Mouse (Mus musculus): ENCODE measurements at regions not wholly inside any gene's neighbourhood (a gene's known extent, or its start where the extent isn't known, plus 50 kb on each side); places are given as distances from the start of the nearest gene placed in this dataset.
A peak's percentile ranks its signal among the peaks of the same experiment; 100 is the strongest.

DNA sequence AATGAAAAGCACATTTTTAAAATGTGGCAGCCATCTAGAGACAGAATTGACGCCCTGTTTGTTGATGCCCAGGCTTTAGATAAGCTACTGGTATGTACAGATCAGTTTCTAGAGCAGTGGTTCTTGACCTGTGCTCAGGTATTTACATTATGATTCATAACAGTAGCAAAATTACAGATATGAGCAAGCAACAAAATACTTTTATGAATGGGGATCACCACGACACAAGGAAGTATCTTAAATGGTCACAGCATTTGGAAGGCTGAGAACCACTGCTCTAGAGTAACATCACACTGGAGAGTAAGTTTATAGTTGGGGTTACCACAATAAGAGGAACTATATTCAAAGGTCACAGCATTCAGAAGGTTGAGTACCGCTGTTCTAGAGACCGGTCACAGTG, 66.3 kb upstream of the Dgkg start:
- no peaks in the 10 kb centered on the region for H3K9me3 ChIP-seq (replicated peaks; ENCODE audit: control insufficient read depth, low read length)
- ATAC-seq (no peak), DNase-seq (ENCODE audit: low spot score) (no peak)
- H3K4me3 ChIP-seq (ENCODE audit: low read depth, low read length), result no peak overlapping the region
- no peak overlapping the region for H3K9ac ChIP-seq (ENCODE audit: low read length)
- H3K4me2 ChIP-seq (ENCODE audit: low read length), result no peak overlapping the region
- no peaks in the 10 kb centered on the region for H3K27me3 ChIP-seq (replicated peaks; ENCODE audit: control insufficient read depth, insufficient read depth, low read length)
- H3K4me1 ChIP-seq (ENCODE audit: control insufficient read depth, insufficient read depth, low read length), result no peaks in the 10 kb centered on the region
- H3K36me3 ChIP-seq (ENCODE audit: control insufficient read depth, insufficient read depth, low read length), result no peaks in the 10 kb centered on the region
- no peak overlapping the region for H3K27ac ChIP-seq (ENCODE audit: low read depth, low read length)
- 95% methylated on average over 4 of the region's 4 CpGs for WGBS

DNA sequence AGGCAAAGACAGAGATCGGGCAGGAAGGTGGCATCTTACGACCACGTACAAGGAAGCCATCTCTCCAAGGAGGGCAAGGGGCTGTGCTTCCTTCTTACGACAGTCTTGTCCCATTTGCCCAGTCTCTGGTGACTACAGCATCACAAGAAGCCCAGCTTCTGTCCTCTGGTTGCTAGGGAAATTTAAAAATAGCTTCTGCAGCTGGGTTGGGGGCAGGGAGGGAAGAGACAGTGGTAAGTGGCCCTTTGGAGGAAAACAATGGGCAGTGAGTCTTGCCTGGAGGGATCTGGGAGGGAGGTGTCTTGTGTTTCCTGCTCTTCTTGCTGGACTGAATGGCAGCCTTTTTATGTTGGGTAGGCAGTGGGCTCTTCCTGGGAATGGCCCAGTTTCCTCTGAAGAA, 62.8 kb upstream of the Dgkg start:
- Histone ChIP-seq H3K4me3 (ENCODE audit: low read depth, low read length) (no peak overlapping the region), H3K9me3 (replicated peaks; ENCODE audit: control insufficient read depth, low read length) (no peaks in the 10 kb centered on the region), H3K4me1 (ENCODE audit: control insufficient read depth, insufficient read depth, low read length) (no peaks in the 10 kb centered on the region), H3K36me3 (ENCODE audit: control insufficient read depth, insufficient read depth, low read length) (no peaks in the 10 kb centered on the region), H3K27me3 (replicated peaks; ENCODE audit: control insufficient read depth, insufficient read depth, low read length) (no peaks in the 10 kb centered on the region), H3K27ac (ENCODE audit: low read depth, low read length) (no peak overlapping the region), H3K9ac (ENCODE audit: low read length) (no peak overlapping the region), H3K4me2 (ENCODE audit: low read length) (no peak overlapping the region)
- 79% methylated on average over 4 of the region's 4 CpGs for WGBS
- peak; percentile 12 for DNase-seq (ENCODE audit: low spot score)
- no peak for ATAC-seq

DNA sequence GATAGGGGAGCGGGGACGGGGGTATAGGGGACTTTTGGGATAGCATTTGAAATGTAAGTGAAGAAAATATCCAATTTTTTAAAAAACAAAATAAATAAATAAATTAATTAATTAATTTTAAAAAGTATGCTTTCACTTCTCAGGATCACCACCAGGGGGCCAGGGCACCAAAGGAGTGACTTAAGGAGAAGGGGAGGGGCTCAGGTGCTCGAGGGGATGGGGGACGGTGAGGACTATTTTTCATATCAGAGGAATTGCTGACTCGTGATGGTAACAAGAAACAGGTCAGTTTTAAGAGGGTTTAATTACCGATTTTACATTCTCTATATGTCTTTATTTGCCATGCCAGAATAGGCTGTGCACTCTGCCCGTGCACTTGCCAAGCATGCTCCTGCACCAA, 62.3 kb upstream of the Dgkg start:
- no peak for ATAC-seq
- 57% methylated on average over 7 of the region's 7 CpGs for WGBS
- peak; percentile 21 for DNase-seq (ENCODE audit: low spot score)

DNA sequence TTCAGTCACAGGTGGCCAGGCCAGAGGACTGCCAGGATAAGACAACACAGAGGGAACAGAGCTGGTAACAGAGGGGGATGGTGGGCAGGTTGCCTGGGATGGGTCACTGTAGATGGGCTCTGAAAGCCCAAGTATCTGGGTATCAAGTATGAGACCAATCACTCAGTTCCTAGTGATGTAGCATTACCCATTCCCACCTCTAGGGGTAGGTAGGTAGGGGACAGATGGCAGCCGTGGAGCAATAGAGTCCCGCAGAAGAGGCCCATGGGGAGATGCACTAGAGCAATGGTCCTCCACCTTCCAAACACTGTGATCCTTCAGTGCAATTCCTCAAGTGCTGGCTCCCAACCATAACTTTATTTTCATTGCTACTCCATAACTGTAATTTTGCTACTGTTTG, 60.4 kb upstream of the Dgkg start:
- H3K27me3 ChIP-seq (replicated peaks; ENCODE audit: control insufficient read depth, insufficient read depth, low read length), result no peaks in the 10 kb centered on the region
- no peaks in the 10 kb centered on the region for H3K9me3 ChIP-seq (replicated peaks; ENCODE audit: control insufficient read depth, low read length)
- H3K4me1 ChIP-seq (ENCODE audit: control insufficient read depth, insufficient read depth, low read length), result no peaks in the 10 kb centered on the region
- H3K27ac ChIP-seq (ENCODE audit: low read depth, low read length), result no peak overlapping the region
- no peak overlapping the region for H3K9ac ChIP-seq (ENCODE audit: low read length)
- WGBS, result 55% methylated on average over 2 of the region's 2 CpGs
- H3K36me3 ChIP-seq (ENCODE audit: control insufficient read depth, insufficient read depth, low read length), result no peaks in the 10 kb centered on the region
- no peak overlapping the region for H3K4me2 ChIP-seq (ENCODE audit: low read length)
- no peak for ATAC-seq
- DNase-seq (ENCODE audit: low spot score), result no peak
- no peak overlapping the region for H3K4me3 ChIP-seq (ENCODE audit: low read depth, low read length)

More for the DNA sequence above, 62.3 kb upstream of the Dgkg start:
- Histone ChIP-seq H3K9ac (ENCODE audit: low read length) (no peak overlapping the region), H3K4me3 (ENCODE audit: low read depth, low read length) (no peak overlapping the region), H3K9me3 (replicated peaks; ENCODE audit: control insufficient read depth, low read length) (no peaks in the 10 kb centered on the region), H3K27ac (ENCODE audit: low read depth, low read length) (no peak overlapping the region), H3K4me2 (ENCODE audit: low read length) (no peak overlapping the region), H3K4me1 (ENCODE audit: control insufficient read depth, insufficient read depth, low read length) (no peaks in the 10 kb centered on the region), H3K27me3 (replicated peaks; ENCODE audit: control insufficient read depth, insufficient read depth, low read length) (no peaks in the 10 kb centered on the region), H3K36me3 (ENCODE audit: control insufficient read depth, insufficient read depth, low read length) (no peaks in the 10 kb centered on the region)

DNA sequence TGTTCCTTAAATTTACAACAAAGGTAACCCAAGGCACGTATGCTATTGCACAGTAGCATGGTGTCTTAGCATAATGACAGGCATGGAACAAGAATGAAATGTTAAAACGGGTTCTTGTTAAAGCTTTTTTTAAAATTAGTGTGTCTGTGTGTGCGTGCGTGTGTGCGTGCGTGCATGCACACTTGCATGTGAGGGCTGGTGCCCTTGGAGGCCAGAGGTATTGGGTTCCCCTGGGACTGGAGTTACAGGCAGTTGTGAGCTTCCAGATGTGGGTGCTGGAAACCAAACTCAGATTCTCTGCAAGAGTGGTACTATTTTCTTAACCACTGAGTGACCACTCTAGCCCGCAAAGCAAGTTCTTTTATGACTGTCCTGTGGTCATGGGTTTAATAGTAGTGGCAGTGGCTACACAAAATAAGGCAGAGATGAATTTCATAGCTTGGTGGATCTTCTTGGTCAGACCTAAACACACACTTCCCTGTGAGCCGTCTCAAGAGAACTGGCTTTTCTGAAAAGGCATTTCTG, 59.3 kb upstream of the Dgkg start:
- ATAC-seq (no peak), DNase-seq (ENCODE audit: low spot score) (no peak)
- Histone ChIP-seq H3K36me3 (ENCODE audit: control insufficient read depth, insufficient read depth, low read length) (no peaks in the 10 kb centered on the region), H3K4me1 (ENCODE audit: control insufficient read depth, insufficient read depth, low read length) (no peaks in the 10 kb centered on the region), H3K9me3 (replicated peaks; ENCODE audit: control insufficient read depth, low read length) (no peaks in the 10 kb centered on the region), H3K9ac (ENCODE audit: low read length) (no peak overlapping the region), H3K4me3 (ENCODE audit: low read depth, low read length) (no peak overlapping the region), H3K27me3 (replicated peaks; ENCODE audit: control insufficient read depth, insufficient read depth, low read length) (no peaks in the 10 kb centered on the region), H3K4me2 (ENCODE audit: low read length) (no peak overlapping the region), H3K27ac (ENCODE audit: low read depth, low read length) (no peak overlapping the region)
- WGBS, result 91% methylated on average over 8 of the region's 8 CpGs

DNA sequence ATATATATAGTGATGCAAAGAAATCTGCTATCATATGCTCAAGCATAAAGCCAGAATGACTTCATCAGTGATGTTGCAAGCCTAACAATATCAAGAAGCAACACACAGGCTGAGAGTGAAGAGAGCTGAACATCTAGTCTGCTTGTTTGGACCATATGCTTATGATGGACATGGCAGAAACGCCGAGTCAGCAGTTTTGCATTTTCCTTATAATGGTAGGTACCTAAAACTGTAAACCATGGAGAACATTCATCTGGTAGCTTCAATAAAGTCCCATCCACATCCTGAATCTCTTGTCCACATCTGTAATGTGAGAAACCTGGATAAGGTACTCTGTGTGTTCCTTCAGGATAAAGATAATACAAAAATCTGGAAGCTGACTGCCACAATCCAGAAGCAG, 57.3 kb upstream of the Dgkg start:
- Histone ChIP-seq H3K27ac (ENCODE audit: low read depth, low read length) (no peak overlapping the region), H3K4me3 (ENCODE audit: low read depth, low read length) (no peak overlapping the region), H3K9ac (ENCODE audit: low read length) (no peak overlapping the region), H3K27me3 (replicated peaks; ENCODE audit: control insufficient read depth, insufficient read depth, low read length) (no peaks in the 10 kb centered on the region), H3K36me3 (ENCODE audit: control insufficient read depth, insufficient read depth, low read length) (no peaks in the 10 kb centered on the region), H3K4me2 (ENCODE audit: low read length) (no peak overlapping the region), H3K9me3 (replicated peaks; ENCODE audit: control insufficient read depth, low read length) (no peaks in the 10 kb centered on the region), H3K4me1 (ENCODE audit: control insufficient read depth, insufficient read depth, low read length) (no peaks in the 10 kb centered on the region)
- ATAC-seq (no peak), DNase-seq (ENCODE audit: low spot score) (no peak)
- WGBS, result 95% methylated on average over 2 of the region's 2 CpGs

DNA sequence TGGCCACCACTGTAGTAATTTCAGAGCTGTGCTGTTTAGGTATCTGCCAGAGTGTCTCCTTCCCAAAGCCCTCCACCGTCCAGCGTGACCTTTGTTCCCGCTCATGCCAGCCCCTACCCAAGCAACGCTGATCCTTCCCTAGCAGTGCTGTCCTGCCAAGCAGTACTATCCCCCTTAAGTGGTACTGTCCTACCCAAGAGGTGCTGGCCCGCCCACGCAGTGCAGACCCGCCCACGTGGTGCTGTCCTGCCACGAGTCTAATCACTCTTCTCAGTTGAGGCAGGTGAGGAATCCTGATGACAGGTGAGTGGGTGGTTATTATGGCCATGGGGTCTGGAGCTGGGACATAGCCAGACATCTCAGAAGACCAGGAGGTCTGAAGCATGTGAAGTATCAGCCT, 51.7 kb upstream of the Dgkg start:
- H3K27ac ChIP-seq (ENCODE audit: low read depth, low read length), result no peak overlapping the region
- H3K36me3 ChIP-seq (ENCODE audit: control insufficient read depth, insufficient read depth, low read length), result no peaks in the 10 kb centered on the region
- H3K4me3 ChIP-seq (ENCODE audit: low read depth, low read length), result no peak overlapping the region
- no peak overlapping the region for H3K9ac ChIP-seq (ENCODE audit: low read length)
- WGBS, result 77% methylated on average over 9 of the region's 9 CpGs
- ATAC-seq (no peak), DNase-seq (ENCODE audit: low spot score) (no peak)
- no peak overlapping the region for H3K4me2 ChIP-seq (ENCODE audit: low read length)
- no peaks in the 10 kb centered on the region for H3K9me3 ChIP-seq (replicated peaks; ENCODE audit: control insufficient read depth, low read length)
- H3K27me3 ChIP-seq (replicated peaks; ENCODE audit: control insufficient read depth, insufficient read depth, low read length), result no peaks in the 10 kb centered on the region
- H3K4me1 ChIP-seq (ENCODE audit: control insufficient read depth, insufficient read depth, low read length), result no peaks in the 10 kb centered on the region
